Mouse (Mus musculus): ENCODE results near the gene Snx6.
"Not testable (repeated sequence)": the region's sequence is repeated elsewhere in the genome, so short reads cannot be mapped to it uniquely, and the experiment has no call there.

DNA sequence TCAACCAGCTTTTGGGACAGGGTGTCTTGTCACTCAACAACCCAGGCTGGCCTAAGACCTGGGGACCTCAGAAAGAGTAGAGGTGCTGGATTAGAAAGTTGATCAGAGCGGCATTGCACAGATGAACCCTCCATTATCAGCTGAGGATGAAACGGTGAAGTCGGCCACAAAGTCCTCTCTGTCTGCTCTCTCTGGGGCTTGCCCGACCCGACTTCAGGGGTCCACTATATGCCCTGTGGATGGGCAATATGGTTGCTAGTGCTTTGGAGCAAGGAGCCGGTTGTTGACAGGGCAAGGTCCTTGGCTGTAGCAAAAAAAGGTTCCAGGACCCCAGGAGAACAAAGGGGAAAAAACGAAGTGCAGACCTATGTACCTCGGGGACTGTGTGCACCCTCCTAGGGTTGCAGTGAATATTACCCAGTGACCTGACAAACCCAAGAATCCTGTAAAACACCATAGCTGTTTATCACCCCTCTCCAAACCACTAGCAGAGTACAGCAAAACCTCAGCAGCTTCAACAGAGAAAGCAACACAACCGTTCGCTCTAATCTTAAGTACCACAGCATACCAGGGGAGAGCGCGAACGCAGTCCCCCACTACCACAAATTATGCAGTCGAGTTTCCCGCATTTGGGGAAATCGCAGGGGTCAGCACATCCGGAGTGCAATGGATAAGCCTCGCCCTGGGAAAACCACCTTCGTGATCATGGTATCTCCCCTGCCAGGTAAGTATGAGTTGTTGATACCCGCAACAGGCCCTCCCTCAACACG, 57.4 kb downstream of the Snx6 start:
- TF ChIP-seq CTCF (IDR thresholded peaks at IDR 0.05; ENCODE audit: extremely low read depth, insufficient read length, insufficient replicate concordance, low read depth, low read length); POLR2A (IDR thresholded peaks at IDR 0.05; ENCODE audit: low read depth, low read length): not testable (repeated sequence)
